Mouse (Mus musculus) heart, embryonic 10.5 days (tissue): ENCODE measurements around the gene Agbl4. TPM values are rescaled to one million over a fixed set of nuclear protein-coding genes. Genes with fewer than 3 reads are reported as not detected.
"Not testable (repeated sequence)": the region's sequence is repeated elsewhere in the genome, so short reads cannot be mapped to it uniquely, and the experiment has no call there.

Experiments
- DNase-seq: peaks from one replicate; pipeline ENCODE4 v3.0.0-alpha.2; 2017; ENCODE audit warnings: low spot score
- H3K27ac ChIP-seq: fragments of 300-500 bp; sonication (generic); 2 replicates; pipeline ENCODE4 v1.5.1; 2016; ENCODE audit warnings: mild to moderate bottlenecking
- H3K27me3 ChIP-seq: fragments of 300-500 bp; sonication (generic); 2 replicates; pipeline ENCODE4 v1.6.1; 2016; ENCODE audit warnings: mild to moderate bottlenecking; ENCODE audit not compliant: poor library complexity, insufficient read depth, severe bottlenecking
- H3K36me3 ChIP-seq: fragments of 300-500 bp; sonication (generic); 2 replicates; pipeline ENCODE4 v1.6.1; 2016; ENCODE audit warnings: mild to moderate bottlenecking, moderate library complexity
- H3K4me1 ChIP-seq: fragments of 300-500 bp; sonication (generic); 2 replicates; pipeline ENCODE4 v1.6.1; 2016; ENCODE audit warnings: mild to moderate bottlenecking
- H3K4me3 ChIP-seq: fragments of 300-500 bp; sonication (generic); 2 replicates; pipeline ENCODE4 v1.5.1; 2016; ENCODE audit warnings: mild to moderate bottlenecking, moderate library complexity
- H3K9me3 ChIP-seq: fragments of 300-500 bp; sonication (generic); 2 replicates; pipeline ENCODE4 v1.6.1; 2016; ENCODE audit warnings: mild to moderate bottlenecking, moderate library complexity
- WGBS: fragments of 180-500 bp; shearing (Covaris S2); methylation state at CpG from one replicate; pipeline ENCODE4 v1.1.7; 2016; 5-methylcytosine and 5-hydroxymethylcytosine counted together
- polyA plus RNA-seq: library from polyadenylated mRNA; unstranded; fragments of >200 nt; fragmentation: Nextera tagmentation; extraction: Ambion mirVana; gene quantifications from 2 replicates; pipeline ENCODE4 v1.2.1, GENCODE M21; 2016

Gene Agbl4
- polyA plus RNA-seq, 1 experiment from 2014 or later, result 0.23 TPM

GRCm38 (mm10) chr4:111215191-111215762 lies 817.8 kb downstream of the Agbl4 start:
- Histone ChIP-seq H3K27ac (no peak overlapping the region), H3K4me1 (no peaks in the 10 kb centered on the region), H3K27me3 (no peaks in the 10 kb centered on the region), H3K4me3 (no peak overlapping the region), H3K9me3 (no peaks in the 10 kb centered on the region), H3K36me3 (no peaks in the 10 kb centered on the region)
- DNase-seq, result no peak
- WGBS, result 64% methylated on average over 3 of the region's 3 CpGs

- not testable (repeated sequence) for H3K27me3 ChIP-seq
- 50% methylated on average over 1 of the region's 1 CpGs for WGBS
Observed at GRCm38 (mm10) chr4:111219030-111219429, 821.6 kb downstream of the Agbl4 start.

GRCm38 (mm10) chr4:111219543-111219942 lies 822.1 kb downstream of the Agbl4 start:
- not testable (repeated sequence) for H3K9me3 ChIP-seq, H3K27me3 ChIP-seq, H3K27ac ChIP-seq, H3K4me3 ChIP-seq, DNase-seq, H3K4me1 ChIP-seq, H3K36me3 ChIP-seq
- 88% methylated on average over 9 of the region's 9 CpGs for WGBS

More at GRCm38 (mm10) chr4:111219030-111219429, 821.6 kb downstream of the Agbl4 start:
- not testable (repeated sequence) for H3K36me3 ChIP-seq, DNase-seq, H3K27ac ChIP-seq, H3K9me3 ChIP-seq, H3K4me3 ChIP-seq, H3K4me1 ChIP-seq

- Histone ChIP-seq H3K27ac (no peak overlapping the region), H3K36me3 (no peaks in the 10 kb centered on the region), H3K27me3 (no peaks in the 10 kb centered on the region), H3K4me1 (no peaks in the 10 kb centered on the region), H3K4me3 (no peak overlapping the region), H3K9me3 (no peaks in the 10 kb centered on the region)
- 74% methylated on average over 1 of the region's 1 CpGs for WGBS
- no peak for DNase-seq
Observed at GRCm38 (mm10) chr4:111233849-111234248, 836.4 kb downstream of the Agbl4 start.

GRCm38 (mm10) chr4:111251917-111252316 lies 854.5 kb downstream of the Agbl4 start:
- Histone ChIP-seq H3K9me3 (no peaks in the 10 kb centered on the region), H3K27ac (no peak overlapping the region), H3K4me1 (peaks cover 8% of the 10 kb centered on the region; the same call in 1 of the 2 replicates), H3K36me3 (no peaks in the 10 kb centered on the region), H3K27me3 (no peaks in the 10 kb centered on the region), H3K4me3 (no peak overlapping the region)
- no peak for DNase-seq
- 88% methylated on average over 5 of the region's 5 CpGs for WGBS

GRCm38 (mm10) chr4:111255499-111255898 lies 858.0 kb downstream of the Agbl4 start:
- no peaks in the 10 kb centered on the region for H3K27me3 ChIP-seq
- no peaks in the 10 kb centered on the region for H3K9me3 ChIP-seq
- 18% methylated on average over 4 of the region's 4 CpGs for WGBS
- no peak overlapping the region for H3K27ac ChIP-seq
- no peak overlapping the region for H3K4me3 ChIP-seq
- H3K4me1 ChIP-seq, result peaks cover 8% of the 10 kb centered on the region; the same call in 1 of the 2 replicates
- no peaks in the 10 kb centered on the region for H3K36me3 ChIP-seq
- no peak for DNase-seq

- no peaks in the 10 kb centered on the region for H3K9me3 ChIP-seq
- peaks cover 8% of the 10 kb centered on the region; the same call in 1 of the 2 replicates for H3K4me1 ChIP-seq
- DNase-seq, result no peak
- H3K27ac ChIP-seq, result no peak overlapping the region
- no peak overlapping the region for H3K4me3 ChIP-seq
- no peaks in the 10 kb centered on the region for H3K27me3 ChIP-seq
- no peaks in the 10 kb centered on the region for H3K36me3 ChIP-seq
Observed at GRCm38 (mm10) chr4:111256931-111257330, 859.5 kb downstream of the Agbl4 start.

GRCm38 (mm10) chr4:111280936-111281335 lies 883.5 kb downstream of the Agbl4 start:
- Histone ChIP-seq H3K27ac (no peak overlapping the region), H3K4me1 (no peaks in the 10 kb centered on the region; the same call in 1 of the 2 replicates), H3K36me3 (no peaks in the 10 kb centered on the region), H3K4me3 (no peak overlapping the region), H3K9me3 (no peaks in the 10 kb centered on the region), H3K27me3 (no peaks in the 10 kb centered on the region)
- no peak for DNase-seq
- 74% methylated on average over 2 of the region's 2 CpGs for WGBS

GRCm38 (mm10) chr4:111281836-111282235 lies 884.4 kb downstream of the Agbl4 start:
- no peak for DNase-seq
- 85% methylated on average over 4 of the region's 4 CpGs for WGBS
- Histone ChIP-seq H3K36me3 (no peaks in the 10 kb centered on the region), H3K27ac (no peak overlapping the region), H3K4me1 (no peaks in the 10 kb centered on the region; the same call in 1 of the 2 replicates), H3K9me3 (no peaks in the 10 kb centered on the region), H3K4me3 (no peak overlapping the region), H3K27me3 (no peaks in the 10 kb centered on the region)

- H3K4me3 ChIP-seq, result no peak overlapping the region
- no peaks in the 10 kb centered on the region for H3K9me3 ChIP-seq
- no peaks in the 10 kb centered on the region for H3K36me3 ChIP-seq
- H3K4me1 ChIP-seq, result no peaks in the 10 kb centered on the region; the same call in 1 of the 2 replicates
- no peaks in the 10 kb centered on the region for H3K27me3 ChIP-seq
- no peak overlapping the region for H3K27ac ChIP-seq
- DNase-seq, result no peak
- WGBS, result 83% methylated on average over 2 of the region's 2 CpGs
Observed at GRCm38 (mm10) chr4:111284625-111285024, 887.2 kb downstream of the Agbl4 start.

- 74% methylated on average over 3 of the region's 3 CpGs for WGBS
- Histone ChIP-seq H3K4me1 (no peaks in the 10 kb centered on the region), H3K27ac (no peak overlapping the region), H3K4me3 (no peak overlapping the region), H3K9me3 (no peaks in the 10 kb centered on the region), H3K27me3 (no peaks in the 10 kb centered on the region), H3K36me3 (no peaks in the 10 kb centered on the region)
- DNase-seq, result no peak
Observed at GRCm38 (mm10) chr4:111294528-111295241, 897.2 kb downstream of the Agbl4 start.

GRCm38 (mm10) chr4:111306518-111306917 lies 909.1 kb downstream of the Agbl4 start:
- Histone ChIP-seq H3K4me1 (no peaks in the 10 kb centered on the region), H3K4me3 (no peak overlapping the region), H3K27me3 (no peaks in the 10 kb centered on the region), H3K9me3 (no peaks in the 10 kb centered on the region), H3K27ac (no peak overlapping the region), H3K36me3 (no peaks in the 10 kb centered on the region)
- DNase-seq, result no peak
- 84% methylated on average over 1 of the region's 1 CpGs for WGBS

GRCm38 (mm10) chr4:111307166-111307565 lies 909.7 kb downstream of the Agbl4 start:
- no peaks in the 10 kb centered on the region for H3K4me1 ChIP-seq
- H3K4me3 ChIP-seq, result no peak overlapping the region
- 64% methylated on average over 7 of the region's 7 CpGs for WGBS
- H3K36me3 ChIP-seq, result no peaks in the 10 kb centered on the region
- no peaks in the 10 kb centered on the region for H3K9me3 ChIP-seq
- no peaks in the 10 kb centered on the region for H3K27me3 ChIP-seq
- no peak overlapping the region for H3K27ac ChIP-seq
- DNase-seq, result no peak
